Mouse (Mus musculus): ENCODE results near the gene Gm4969.
"Not testable (repeated sequence)": the region's sequence is repeated elsewhere in the genome, so short reads cannot be mapped to it uniquely, and the experiment has no call there.

Gene Gm4969

DNA sequence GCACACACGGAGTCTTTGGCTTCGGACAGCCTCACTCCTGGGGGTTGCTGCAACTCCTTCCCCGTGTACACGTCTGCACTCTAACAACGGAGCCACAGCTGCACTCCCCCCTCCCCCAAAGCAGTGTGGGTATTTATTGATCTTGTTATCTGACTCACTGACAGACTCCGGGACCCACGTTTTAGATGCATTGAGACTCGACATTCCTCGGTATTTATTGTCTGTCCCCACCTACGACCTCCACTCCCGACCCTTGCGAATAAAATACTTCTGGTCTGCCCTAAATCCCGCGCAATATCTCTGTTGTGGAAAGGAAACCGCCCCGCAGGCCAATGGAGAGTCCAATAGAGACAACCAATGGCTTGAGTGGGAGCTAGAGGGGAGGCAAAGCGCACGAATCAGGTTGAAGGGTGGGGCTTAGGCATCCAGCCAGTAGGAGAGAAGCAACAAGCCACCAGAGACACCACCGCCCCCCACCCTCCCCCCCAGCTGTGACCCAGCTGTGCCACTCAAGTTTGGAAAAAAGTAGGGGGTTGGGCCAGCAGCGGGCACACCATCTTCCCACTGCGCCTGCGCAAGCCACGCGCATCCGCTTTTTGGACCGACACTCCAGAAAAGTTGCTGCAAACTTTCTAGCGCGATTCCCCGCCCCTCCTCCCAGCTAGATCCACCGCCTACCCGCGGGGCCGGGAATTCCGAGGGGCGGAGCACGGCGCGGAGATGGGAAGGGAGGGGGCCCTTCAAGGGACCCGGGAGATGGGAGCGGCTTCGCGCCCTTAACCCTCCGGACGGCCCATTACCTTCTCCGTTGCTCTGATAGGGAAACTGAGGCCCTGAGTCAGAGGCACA lies 24.4 kb downstream of the Gm4969 start:
- peak; percentile 91 for DNase-seq (ENCODE audit: low spot score)

DNA sequence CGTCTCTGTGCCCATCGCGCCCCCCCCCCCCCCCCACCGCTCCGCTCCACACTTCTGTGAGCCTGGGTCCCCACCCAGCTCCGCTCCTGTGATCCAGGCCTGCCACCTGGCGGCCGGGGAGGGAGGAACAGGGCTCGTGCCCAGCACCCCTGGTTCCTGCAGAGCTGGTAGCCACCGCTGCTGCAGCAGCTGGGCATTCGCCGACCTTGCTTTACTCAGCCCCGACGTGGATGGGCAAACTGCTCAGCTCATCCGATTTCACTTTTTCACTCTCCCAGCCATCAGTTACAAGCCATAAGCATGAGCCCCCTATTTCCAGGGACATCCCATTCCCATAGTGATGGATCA lies 25.0 kb downstream of the Gm4969 start:
- peak; percentile 84 for DNase-seq (ENCODE audit: low spot score)

DNA sequence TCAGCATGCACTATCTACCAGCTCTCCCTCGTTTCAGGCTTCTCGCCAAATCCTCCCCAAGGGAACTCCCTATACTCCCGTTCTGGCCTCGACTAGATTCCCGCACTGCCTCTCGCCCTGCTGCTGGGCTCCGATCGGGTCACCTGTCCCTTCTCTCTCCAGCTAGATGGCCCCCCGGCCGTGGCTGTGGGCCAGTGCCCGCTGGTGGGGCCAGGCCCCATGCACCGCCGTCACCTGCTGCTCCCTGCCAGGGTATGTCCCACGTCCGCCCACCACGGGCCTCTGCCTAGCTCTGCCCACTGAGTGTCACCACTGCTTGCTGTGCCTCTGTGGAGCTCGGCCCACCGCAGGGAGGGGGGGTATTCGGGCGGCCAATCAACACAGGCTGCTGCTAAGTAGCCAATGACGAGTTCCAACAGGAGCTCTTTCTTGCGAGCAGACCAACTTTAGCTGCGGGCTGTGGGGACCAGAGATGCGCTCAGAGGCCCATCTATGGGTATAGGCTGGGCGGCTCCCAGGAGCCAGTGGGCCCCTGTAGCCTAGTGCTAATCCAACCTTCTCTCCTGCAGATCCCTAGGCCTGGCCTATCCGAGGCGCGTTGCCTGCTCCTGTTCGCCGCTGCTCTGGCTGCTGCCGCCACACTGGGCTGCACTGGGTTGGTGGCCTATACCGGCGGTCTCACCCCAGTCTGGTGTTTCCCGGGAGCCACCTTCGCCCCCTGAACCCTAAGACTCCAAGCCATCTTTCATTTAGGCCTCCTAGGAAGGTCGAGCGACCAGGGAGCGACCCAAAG lies 25.6 kb downstream of the Gm4969 start:
- DNase-seq (ENCODE audit: low spot score), result peak; percentile 46

DNA sequence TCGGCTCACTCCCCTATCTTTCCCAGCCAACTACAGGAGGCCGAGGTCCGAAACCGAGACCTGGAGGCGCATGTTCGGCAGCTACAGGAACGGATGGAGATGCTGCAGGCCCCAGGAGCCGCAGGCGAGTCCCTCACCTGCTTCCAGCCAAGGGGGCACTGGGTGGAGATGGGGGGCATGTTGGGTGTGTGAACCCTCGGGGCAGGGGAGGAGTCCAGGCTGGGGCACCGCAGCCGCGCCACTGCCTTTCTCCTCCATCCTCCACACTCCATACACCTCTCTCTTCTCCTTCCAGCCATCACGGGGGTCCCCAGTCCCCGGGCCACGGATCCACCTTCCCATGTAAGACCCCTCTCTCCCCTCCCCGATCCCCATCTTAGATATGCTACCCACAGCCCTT lies 26.3 kb downstream of the Gm4969 start:
- no peak for DNase-seq (ENCODE audit: low spot score)

DNA sequence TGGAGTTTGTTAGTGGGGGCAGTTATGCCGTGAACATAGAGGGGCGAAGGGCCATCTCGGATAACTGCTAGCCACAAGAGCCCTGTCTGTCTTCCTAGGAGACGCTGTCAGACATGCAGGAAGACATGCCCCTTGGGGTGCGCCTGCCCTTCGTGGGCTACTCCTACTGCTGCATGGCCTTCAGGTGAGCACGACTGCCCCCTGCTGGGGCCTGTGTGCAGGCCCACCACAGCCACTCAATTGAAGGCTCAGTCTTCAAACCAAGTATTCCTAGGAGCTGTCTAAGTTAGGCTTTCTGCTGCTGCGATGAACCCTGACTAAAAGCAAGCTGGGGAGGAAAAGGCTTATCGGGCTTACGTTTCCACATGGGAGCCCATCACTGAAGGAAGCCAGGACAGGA lies 29.4 kb downstream of the Gm4969 start:
- DNase-seq (ENCODE audit: low spot score), result peak; percentile 53

DNA sequence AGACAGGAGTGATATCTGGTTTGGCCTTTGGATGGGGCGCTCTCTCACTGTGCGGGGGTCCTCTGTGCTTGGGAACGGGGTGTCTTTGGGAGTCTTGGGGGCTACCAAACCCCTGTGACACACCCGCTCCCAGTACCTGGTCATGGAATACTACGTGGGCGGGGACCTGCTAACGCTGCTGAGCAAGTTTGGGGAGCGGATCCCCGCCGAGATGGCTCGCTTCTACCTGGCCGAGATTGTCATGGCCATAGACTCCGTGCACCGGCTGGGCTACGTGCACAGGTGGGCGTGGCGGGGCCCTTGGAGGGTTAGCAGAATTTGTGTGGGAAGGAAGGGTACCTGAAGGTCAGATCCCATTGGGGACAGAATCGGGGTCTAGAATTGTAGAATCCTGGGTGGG lies 31.4 kb downstream of the Gm4969 start:
- DNase-seq (ENCODE audit: low spot score), result no peak

DNA sequence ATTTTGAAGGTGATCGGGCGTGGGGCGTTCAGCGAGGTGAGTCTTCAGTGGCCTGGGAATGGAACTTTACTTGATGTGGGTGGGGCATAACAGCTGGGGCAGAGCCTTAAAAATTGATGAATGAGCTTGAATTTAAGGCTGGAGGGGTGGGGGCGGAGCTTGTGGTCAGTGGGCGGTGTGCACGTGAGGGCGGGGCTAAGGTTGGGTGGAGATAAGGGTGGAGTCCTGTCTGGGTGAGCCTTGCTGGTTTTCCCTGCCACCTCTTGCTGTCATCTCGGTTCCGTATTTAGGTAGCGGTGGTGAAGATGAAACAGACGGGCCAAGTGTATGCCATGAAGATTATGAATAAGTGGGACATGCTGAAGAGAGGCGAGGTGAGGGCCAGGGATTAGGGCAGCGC lies 32.1 kb downstream of the Gm4969 start:
- DNase-seq (ENCODE audit: low spot score), result no peak

DNA sequence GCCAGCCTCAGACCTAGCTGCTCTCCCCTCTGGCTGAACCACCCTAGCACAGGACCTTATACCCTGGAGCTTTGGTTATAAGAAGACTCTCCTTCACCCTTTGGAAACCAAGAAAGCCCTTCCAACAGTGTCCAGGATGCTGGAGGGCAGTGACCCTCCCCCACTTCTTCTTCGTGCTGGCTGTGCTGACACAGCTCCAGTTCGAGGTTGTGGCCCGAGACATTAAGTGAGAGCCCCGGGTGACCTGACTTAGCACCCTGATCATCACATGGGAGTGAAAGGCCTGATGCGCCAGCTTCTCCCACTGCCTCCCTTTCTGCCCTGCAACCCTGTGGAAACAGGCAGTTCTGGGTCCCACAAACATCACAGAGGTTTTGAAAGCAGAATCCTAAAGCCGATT lies 32.7 kb downstream of the Gm4969 start:
- no peak for DNase-seq (ENCODE audit: low spot score)

DNA sequence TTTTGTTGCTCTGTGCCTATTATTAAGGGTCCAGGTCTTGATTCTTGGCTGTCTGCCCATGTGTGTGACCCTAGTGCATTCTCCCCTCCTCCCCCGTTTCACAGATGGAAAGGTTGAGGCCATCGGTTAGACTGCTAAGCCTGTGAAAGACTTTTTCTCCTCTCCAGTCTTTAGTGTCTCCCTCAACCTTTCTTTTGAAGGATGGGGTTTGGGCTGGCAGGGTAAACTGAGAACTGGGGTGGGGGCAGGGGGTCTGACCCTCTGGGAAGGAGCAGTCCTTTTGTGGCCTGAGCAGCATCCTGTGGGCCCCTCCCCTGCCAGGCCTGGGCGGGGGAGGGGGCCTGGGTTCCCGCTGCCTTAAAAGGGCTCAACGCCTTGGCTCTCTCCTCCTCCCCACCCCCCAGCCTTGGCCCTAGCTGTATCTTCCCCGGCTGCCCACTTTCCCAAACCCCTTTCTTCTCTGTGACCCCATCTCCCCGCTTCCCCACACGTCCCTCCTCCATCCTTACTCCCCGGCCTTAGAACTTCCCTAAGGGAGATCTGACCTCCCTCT lies 33.2 kb downstream of the Gm4969 start:
- no peak for DNase-seq (ENCODE audit: low spot score)

DNA sequence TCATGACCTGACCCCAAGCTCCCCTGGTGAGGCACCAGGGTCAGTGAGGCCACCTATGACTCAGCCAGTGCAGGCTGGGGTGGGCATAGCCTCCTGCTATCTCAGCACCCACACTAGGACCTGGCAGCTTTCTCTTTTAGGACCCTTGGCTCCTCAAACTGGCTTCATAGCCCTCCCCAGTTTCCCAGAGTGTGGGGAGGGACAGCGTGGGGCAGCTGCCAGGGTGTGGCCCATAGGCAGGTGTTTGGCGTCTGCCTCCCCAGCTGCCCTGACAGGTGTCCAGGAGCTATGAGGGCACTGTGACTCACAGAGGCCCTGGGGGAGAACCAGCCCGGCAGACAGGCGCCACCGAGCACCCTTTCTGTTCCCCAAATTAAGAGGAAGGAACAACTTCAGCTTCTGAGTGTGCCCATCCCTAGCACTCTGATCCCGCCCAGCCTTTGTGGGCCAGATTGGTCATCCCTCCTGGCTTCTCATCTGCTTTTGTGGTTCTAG lies 33.8 kb downstream of the Gm4969 start:
- DNase-seq (ENCODE audit: low spot score), result peak; percentile 22

DNA sequence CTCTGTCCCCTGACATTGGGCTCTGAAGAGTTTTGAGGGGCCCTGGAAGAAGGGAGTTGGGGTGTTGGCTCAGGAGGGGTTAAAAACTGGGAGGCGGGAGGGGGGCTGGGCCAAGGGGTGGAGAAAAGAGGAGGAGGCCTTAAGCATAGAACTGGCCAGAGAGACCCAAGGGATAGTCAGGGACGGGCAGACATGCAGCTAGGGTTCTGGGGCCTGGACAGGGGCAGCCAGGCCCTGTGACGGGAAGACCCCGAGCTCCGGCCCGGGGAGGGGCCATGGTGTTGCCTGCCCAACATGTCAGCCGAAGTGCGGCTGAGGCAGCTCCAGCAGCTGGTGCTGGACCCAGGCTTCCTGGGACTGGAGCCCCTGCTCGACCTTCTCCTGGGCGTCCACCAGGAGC lies 34.5 kb downstream of the Gm4969 start, which contains the start of gene Dmpk:
Gene Dmpk, plus strand, starts transcription at position 149 of the 400 bp plus-strand sequence.
- peak; percentile 29 for DNase-seq (ENCODE audit: low spot score)

DNA sequence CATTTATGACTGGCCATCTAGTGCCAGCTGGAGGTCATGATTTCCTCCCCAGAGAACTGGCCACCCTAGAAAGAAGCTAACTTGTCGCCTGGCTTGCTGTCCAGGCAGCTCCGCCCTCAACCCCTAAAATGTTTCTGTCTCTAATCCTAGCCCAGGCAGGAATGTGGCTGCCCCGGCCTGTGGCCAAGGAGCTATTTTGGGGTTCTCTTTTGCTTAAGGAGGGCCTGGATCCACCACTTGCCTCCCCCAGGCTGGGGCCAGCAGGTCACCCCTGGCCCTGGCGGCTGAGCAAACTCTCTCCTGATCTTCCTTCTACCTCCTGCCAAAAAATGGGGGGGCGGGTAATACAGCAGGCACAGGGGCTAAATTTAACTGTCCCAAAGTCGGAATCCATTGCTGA lies 35.1 kb downstream of the Gm4969 start:
- DNase-seq (ENCODE audit: low spot score), result no peak

DNA sequence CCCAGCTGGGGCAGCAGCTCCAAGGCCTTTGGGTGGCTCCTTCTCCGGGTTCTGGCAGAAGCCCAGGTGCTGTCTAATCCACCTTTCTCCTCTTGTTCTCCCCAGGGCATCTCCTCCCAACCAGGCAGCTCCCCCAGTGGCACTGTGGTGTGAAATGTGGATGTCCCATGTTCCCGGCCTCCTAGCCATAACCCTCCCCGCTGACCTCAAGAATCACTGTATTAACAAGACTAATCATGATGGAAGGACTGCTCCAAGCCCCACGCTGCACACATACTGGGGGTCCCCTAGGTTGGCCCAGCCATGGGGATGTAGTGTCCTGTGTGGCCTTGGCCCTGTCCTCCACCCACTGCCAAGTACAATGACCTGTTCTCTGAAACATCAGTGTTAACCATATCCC lies 36.0 kb downstream of the Gm4969 start:
- DNase-seq (ENCODE audit: low spot score), result no peak

DNA sequence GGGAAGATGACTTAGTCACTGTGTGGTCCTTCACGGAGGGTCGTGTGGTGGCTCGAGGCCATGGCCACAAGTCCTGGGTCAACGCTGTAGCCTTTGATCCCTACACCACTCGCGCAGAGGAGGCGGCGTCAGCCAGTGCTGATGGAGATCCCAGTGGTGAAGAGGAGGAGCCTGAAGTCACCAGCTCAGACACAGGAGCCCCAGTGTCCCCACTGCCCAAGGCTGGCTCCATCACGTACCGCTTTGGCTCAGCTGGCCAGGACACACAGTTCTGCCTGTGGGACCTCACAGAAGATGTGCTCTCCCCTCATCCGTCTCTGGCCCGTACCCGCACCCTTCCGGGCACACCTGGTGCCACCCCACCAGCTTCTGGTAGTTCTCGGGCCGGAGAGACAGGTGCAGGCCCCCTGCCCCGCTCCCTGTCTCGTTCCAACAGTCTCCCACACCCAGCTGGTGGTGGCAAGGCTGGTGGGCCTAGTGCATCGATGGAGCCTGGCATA lies 37.7 kb downstream of the Gm4969 start:
- no peak for DNase-seq (ENCODE audit: low spot score)

DNA sequence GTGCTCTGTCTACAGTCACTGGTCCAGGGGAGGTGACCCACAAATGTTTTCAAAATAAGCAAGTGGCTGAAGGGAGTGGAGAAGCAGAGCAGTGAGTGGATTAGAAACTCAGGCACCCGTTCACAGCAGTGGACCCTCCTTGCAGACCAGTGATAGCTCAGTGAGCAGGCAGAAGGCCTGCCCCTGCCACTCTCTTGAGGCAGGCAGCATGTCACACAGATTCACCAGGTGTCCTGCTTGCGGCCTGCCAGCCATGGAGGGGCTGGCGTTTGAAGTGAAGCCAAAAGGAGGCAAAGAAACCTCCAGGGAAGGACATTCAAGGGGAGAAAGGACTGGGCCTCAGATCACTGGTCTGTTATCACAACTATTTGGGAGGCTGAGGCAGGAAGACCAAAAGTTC lies 39.4 kb downstream of the Gm4969 start:
- no peak for DNase-seq (ENCODE audit: low spot score)

DNA sequence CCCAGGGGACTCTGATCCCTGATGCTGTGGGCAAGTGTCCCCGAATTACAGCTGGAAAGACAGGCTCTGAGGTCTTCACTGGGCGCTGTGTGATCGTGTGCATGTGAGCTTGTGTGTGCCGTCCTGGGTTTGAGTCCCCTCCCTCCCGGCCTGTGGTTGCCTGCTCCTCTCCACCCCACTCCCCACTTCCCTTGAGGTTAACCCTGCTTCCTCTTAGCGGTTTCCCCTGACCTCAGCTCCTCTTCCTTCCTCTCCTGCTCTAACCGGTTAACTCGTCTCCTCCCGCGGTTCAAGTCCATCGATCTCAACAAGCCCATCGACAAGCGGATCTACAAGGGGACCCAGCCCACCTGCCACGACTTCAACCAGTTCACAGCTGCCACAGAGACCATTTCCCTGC lies 40.4 kb downstream of the Gm4969 start:
- DNase-seq (ENCODE audit: low spot score), result no peak

DNA sequence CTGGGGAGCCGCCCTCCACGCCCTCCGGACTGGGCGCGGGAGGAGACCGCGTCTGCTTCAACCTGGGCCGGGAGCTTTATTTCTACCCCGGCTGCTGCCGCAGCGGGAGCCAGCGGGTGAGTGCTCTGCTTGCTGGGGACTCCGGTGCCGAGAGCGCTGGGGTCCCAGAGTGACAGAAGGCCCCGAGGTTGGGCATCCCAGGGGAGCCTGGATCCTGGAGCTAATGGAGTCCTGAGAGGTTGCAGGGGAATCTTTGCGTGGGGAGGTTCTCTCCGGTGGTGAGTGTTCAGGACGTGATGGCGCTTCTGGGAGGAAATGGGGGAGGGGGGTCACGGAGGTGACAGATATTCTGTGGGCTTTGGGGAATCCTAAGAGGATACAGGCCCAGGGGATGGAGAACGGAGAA lies 41.6 kb downstream of the Gm4969 start:
- DNase-seq (ENCODE audit: low spot score), result peak; percentile 50

DNA sequence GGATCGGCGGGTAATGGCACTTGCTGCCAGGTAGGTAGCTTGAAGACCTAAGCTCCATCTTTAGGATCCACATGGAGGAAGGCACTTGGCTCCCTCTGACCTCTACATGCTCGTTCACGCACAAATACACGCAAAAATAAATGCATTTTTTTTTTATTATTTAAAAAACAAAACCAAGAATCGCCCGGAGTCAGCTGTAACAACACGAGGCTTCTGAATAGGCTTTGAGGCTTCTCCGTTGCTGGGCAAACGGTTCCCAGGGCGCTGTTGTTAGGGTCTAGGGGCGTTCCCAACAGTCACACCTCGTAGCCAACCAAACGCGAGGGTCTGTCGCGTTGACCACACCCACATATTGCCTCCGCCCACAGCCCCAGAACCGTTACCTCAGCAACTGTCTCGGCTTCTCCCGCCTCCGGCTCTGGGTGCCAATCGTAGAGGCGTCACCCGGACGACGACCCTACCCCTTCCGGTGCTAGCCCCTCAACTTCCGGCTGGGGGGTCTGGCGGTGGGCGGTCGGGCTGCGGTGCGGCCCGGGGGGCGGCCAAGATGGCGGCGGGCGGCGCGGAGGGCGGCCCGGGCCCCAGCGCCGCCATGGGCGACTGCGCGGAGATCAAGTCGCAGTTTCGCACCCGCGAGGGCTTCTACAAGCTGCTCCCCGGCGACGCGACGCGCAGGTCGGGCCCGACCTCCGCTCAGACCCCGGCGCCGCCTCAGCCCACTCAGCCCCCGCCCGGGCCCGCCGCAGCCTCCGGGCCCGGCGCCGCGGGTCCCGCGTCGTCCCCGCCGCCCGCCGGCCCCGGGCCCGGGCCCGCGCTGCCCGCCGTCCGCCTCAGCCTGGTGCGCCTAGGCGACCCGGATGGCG lies 42.2 kb downstream of the Gm4969 start, which contains the start of gene Dmwd:
Gene Dmwd, plus strand, starts transcription at position 505 of the 863 bp plus-strand sequence.
- peak; percentile 96 for DNase-seq (ENCODE audit: low spot score)

DNA sequence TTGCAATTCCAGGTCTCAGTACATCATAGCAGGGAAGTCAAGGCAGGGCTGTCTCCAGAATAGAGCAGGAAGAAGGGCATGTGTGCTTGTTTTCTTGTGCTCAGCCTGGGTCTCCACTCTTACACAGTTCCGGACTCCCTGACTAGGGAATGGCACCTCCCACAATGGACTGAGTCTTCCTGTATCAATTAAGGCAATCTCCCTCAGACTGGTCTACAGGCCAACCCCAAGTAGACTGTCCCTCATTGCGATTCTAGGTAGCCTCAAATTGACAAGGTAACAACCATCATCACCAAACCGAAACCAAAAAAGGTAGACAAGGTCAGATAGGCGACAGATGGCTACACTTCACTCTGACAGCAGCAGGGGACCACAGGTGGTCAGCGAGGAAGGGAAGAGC lies 42.9 kb downstream of the Gm4969 start:
- no peak for DNase-seq (ENCODE audit: low spot score)

DNA sequence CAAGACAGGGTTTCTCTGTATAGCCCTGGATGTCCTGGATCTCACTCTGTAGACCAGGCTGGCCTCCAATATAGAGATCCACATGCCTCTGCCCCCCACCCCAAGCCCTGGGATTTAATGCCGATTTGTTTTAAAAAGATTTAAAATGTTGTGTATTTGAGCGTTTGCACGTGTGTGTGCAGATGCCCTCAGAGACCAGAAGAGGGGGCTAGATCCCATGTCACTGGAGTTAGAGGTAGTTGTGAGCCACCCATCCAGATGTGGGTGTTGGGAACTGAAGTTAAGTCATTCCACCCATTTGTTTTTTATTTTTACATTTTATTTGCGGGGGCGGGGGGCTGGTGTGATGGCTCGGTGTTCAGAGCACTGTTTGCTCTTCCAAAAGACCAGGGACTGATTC lies 43.7 kb downstream of the Gm4969 start:
- DNase-seq (ENCODE audit: low spot score), result no peak

DNA sequence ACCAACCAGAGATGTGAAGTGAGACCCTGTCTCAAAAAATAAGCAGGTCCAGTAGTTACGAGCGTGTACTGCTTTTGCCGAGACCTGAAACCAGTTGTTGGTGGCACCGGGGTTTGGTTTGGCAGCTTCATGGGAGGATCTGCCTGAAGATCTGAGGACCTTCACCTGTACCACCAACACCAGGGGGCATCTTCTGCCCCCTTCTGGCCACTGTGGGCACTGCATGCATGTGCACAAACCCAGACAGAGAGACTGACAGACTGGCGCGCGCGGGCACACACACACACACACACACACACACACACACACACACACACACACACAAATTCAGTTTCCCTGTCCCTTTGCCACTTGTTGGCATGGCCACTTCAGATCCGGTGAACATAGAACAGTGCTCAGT lies 44.7 kb downstream of the Gm4969 start:
- DNase-seq (ENCODE audit: low spot score), result no peak

DNA sequence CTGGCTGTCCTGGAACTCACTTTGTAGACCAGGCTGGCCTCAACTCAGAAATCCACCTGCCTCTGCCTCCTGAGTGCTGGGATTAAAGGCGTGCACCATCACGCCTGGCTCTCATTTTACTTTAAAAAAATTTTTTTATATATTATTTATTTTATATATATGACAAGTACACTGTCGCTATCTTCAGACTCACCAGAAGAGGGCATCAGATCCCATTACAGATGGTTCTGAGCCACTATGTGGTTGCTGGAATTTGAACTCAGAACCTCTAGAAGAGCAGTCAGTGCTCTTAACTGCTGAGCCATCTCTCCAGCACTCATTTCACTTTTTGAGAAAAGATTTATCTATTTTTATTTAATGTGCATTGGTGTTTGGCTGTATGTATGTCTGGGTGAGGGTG lies 47.1 kb downstream of the Gm4969 start:
- DNase-seq (ENCODE audit: low spot score), result not testable (repeated sequence)
